Mouse (Mus musculus) kidney, adult 2 months (tissue): ENCODE measurements at regions not wholly inside any gene's neighbourhood (a gene's known extent, or its start where the extent isn't known, plus 50 kb on each side); places are given as distances from the start of the nearest gene placed in this dataset.

Experiments
- CTCF ChIP-seq: fragments of 200-500 bp; conservative IDR thresholded peaks from 2 replicates; pipeline ENCODE4 v1.5.1; 2011; ENCODE audit warnings: low read depth, mild to moderate bottlenecking, control low read depth, low read length, moderate library complexity, mixed read lengths; ENCODE audit not compliant: insufficient read depth, insufficient read length
- POLR2A ChIP-seq: fragments of 200-500 bp; IDR thresholded peaks from one replicate; pipeline ENCODE4 v1.6.1; 2011; ENCODE audit warnings: low read depth, low read length, control low read depth

GRCm38 (mm10) chr8:53788202-53788601, 149.3 kb upstream of the Neil3 start:
- TF ChIP-seq CTCF (no peak), POLR2A (no peak)
